Mouse (Mus musculus): ENCODE results near the gene Gnmt. TPM values are rescaled to one million over a fixed set of nuclear protein-coding genes. Genes with fewer than 3 reads are reported as not detected.

Gnmt gene
- polyA plus RNA-seq, 2 experiments: 0.78 to 1.1 TPM

DNA sequence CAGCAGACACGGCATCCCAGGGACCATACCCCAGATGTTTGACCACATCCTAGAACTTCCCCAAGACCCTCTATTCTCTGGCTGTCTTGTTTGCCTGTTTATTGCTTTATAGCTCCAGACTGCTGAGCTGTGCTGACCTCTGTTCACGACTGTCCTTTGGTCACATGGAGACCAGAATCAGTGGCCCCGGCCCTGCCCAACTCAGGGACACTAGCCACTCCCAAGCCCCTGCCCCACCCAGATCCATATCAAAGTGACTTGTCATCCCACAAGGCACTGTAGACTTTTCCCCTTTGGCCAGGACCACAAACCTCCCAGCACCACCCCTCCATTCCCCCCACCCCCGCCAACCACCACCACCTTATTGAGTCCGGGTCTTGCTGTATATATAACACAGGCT lies 29.7 kb downstream of the Gnmt start:
- H3K4me2 ChIP-seq (replicated peaks; ENCODE audit: low read depth, low read length, severe bottlenecking): no peak overlapping the region
- DNase-seq (ENCODE audit: low spot score) (no peak), ATAC-seq (ENCODE audit: low FRiP score, low read depth) (no peak)
- H3K4me3 ChIP-seq (replicated peaks; ENCODE audit: low read length): no peak overlapping the region
- no peak overlapping the region for H3K9ac ChIP-seq (ENCODE audit: low read depth, low read length, severe bottlenecking)
- H3K27me3 ChIP-seq (ENCODE audit: control insufficient read depth, insufficient read depth, low read length): no peaks in the 10 kb centered on the region
- peaks cover 18% of the 10 kb centered on the region for H3K4me1 ChIP-seq (ENCODE audit: control insufficient read depth, insufficient read depth, low read length)
- no peaks in the 10 kb centered on the region for H3K9me3 ChIP-seq (ENCODE audit: control insufficient read depth, low read length)
- WGBS: 54% methylated on average over 5 of the region's 5 CpGs
- H3K27ac ChIP-seq (replicated peaks; ENCODE audit: low read depth, low read length): no peak overlapping the region
- peaks cover 27% of the 10 kb centered on the region for H3K36me3 ChIP-seq (ENCODE audit: control insufficient read depth, insufficient read depth, low read length)
- TF ChIP-seq POLR2A (IDR thresholded peaks at IDR 0.05; ENCODE audit: borderline replicate concordance, extremely low read depth, insufficient read depth, insufficient read length): no peak

DNA sequence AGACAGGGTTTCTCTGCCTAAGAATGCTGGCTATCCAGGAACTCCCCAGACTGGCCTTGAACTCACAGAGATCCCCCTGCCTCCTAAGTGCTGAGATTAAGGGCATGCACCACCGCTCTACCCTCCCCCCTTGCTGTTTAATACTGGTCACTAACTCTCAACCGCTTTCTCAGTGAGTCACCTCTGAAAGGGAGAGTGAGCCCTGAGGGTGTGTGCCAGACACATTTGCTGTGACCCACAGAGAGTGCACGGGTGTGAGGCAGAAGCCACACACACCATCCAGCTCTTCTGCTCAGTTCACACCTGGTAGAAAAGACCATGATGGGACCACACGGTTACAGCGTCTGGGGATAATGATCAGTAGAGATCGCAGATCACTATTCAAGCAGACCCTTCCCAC lies 30.5 kb downstream of the Gnmt start:
- Histone ChIP-seq H3K4me3 (replicated peaks; ENCODE audit: low read length) (no peak overlapping the region), H3K4me2 (replicated peaks; ENCODE audit: low read depth, low read length, severe bottlenecking) (no peak overlapping the region), H3K9me3 (ENCODE audit: control insufficient read depth, low read length) (no peaks in the 10 kb centered on the region), H3K4me1 (ENCODE audit: control insufficient read depth, insufficient read depth, low read length) (peaks cover 13% of the 10 kb centered on the region), H3K36me3 (ENCODE audit: control insufficient read depth, insufficient read depth, low read length) (peaks cover 30% of the 10 kb centered on the region), H3K9ac (ENCODE audit: low read depth, low read length, severe bottlenecking) (no peak overlapping the region), H3K27me3 (ENCODE audit: control insufficient read depth, insufficient read depth, low read length) (no peaks in the 10 kb centered on the region), H3K27ac (replicated peaks; ENCODE audit: low read depth, low read length) (no peak overlapping the region)
- no peak for TF ChIP-seq POLR2A (IDR thresholded peaks at IDR 0.05; ENCODE audit: borderline replicate concordance, extremely low read depth, insufficient read depth, insufficient read length)
- ATAC-seq (ENCODE audit: low FRiP score, low read depth): no peak
- 85% methylated on average over 6 of the region's 6 CpGs for WGBS
- DNase-seq (ENCODE audit: low spot score): no peak

DNA sequence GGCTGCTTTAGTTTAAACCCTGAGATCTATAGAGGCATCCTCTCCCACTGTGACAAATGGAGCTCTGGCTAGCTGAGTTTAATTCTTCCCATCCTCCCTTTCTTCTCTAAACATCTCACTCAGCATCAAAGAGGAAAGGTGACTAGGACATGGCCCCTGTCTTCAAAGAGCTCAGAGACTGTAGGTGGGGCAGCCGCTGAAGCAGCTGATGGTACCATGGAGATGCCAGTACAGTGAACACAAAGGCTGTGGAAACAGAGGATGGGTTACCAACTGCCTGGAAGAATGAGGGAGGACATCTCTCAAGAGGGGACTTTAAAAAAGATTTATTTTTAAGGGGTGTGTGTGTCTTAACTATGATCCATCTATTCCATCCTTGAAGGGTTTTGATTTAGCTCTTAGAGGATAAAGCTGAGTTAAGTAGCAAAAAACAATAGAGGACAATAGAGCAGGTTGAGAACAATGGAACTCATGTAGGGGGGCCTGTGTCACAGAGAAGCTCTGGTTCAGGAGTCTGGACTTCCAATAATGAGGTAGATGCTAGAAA lies 34.4 kb downstream of the Gnmt start:
- no peak for ATAC-seq (ENCODE audit: low FRiP score, low read depth)
- 68% methylated on average over 1 of the region's 1 CpGs for WGBS
- no peak for DNase-seq (ENCODE audit: low spot score)
- H3K9me3 ChIP-seq (ENCODE audit: control insufficient read depth, low read length): no peaks in the 10 kb centered on the region
- no peak overlapping the region for H3K4me3 ChIP-seq (replicated peaks; ENCODE audit: low read length)
- no peak for TF ChIP-seq POLR2A (IDR thresholded peaks at IDR 0.05; ENCODE audit: borderline replicate concordance, extremely low read depth, insufficient read depth, insufficient read length)
- H3K4me1 ChIP-seq (ENCODE audit: control insufficient read depth, insufficient read depth, low read length): no peaks in the 10 kb centered on the region
- no peak overlapping the region for H3K4me2 ChIP-seq (replicated peaks; ENCODE audit: low read depth, low read length, severe bottlenecking)
- no peak overlapping the region for H3K27ac ChIP-seq (replicated peaks; ENCODE audit: low read depth, low read length)
- H3K36me3 ChIP-seq (ENCODE audit: control insufficient read depth, insufficient read depth, low read length): peaks cover 39% of the 10 kb centered on the region
- no peak overlapping the region for H3K9ac ChIP-seq (ENCODE audit: low read depth, low read length, severe bottlenecking)
- H3K27me3 ChIP-seq (ENCODE audit: control insufficient read depth, insufficient read depth, low read length): no peaks in the 10 kb centered on the region

DNA sequence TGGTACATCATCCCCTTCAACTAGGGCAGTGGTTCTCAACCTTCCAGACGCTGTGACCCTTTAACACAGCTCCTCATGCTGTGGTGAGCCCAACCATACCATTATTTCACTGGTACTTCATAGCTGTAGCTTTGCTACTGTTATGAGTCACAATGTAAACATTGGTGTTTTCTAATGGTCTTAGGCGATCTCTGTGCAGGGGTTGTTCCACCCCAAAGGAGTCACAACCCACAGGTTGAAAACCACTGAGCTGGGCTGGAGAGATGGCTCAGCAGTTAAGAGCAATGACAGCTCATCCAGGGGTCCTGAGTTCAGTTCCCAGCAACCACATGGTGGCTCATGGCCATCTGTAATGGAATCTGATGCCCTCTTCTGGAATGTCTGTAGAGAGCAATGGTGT lies 37.6 kb downstream of the Gnmt start:
- no peak overlapping the region for H3K27ac ChIP-seq (replicated peaks; ENCODE audit: low read depth, low read length)
- H3K27me3 ChIP-seq (ENCODE audit: control insufficient read depth, insufficient read depth, low read length): no peaks in the 10 kb centered on the region
- peaks cover 39% of the 10 kb centered on the region for H3K36me3 ChIP-seq (ENCODE audit: control insufficient read depth, insufficient read depth, low read length)
- DNase-seq (ENCODE audit: low spot score) (no peak), ATAC-seq (ENCODE audit: low FRiP score, low read depth) (no peak)
- no peaks in the 10 kb centered on the region for H3K4me1 ChIP-seq (ENCODE audit: control insufficient read depth, insufficient read depth, low read length)
- no peak overlapping the region for H3K9ac ChIP-seq (ENCODE audit: low read depth, low read length, severe bottlenecking)
- no peaks in the 10 kb centered on the region for H3K9me3 ChIP-seq (ENCODE audit: control insufficient read depth, low read length)
- H3K4me3 ChIP-seq (replicated peaks; ENCODE audit: low read length): no peak overlapping the region
- no peak overlapping the region for H3K4me2 ChIP-seq (replicated peaks; ENCODE audit: low read depth, low read length, severe bottlenecking)
- TF ChIP-seq POLR2A (IDR thresholded peaks at IDR 0.05; ENCODE audit: borderline replicate concordance, extremely low read depth, insufficient read depth, insufficient read length): no peak
- 96% methylated on average over 2 of the region's 2 CpGs for WGBS

DNA sequence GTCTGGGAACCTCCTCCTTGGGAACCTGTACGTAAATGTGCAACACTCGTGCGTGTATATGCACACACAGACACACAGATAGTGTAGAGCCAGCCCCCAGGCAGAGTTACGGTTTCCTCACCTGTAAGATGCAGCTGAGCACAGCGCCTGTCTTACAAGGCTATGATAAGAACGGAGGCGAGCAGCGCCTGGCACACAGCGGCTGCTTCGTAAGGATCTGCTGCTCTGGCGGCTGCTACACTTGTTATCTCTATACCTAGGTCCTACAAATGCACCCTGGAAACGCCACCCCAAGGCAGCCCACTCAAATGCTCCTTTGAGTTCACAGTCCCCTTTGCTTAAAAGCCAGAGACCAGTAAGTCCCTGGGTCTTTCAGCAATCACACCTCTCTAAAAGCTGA lies 38.3 kb downstream of the Gnmt start:
- Histone ChIP-seq H3K9ac (ENCODE audit: low read depth, low read length, severe bottlenecking) (no peak overlapping the region), H3K36me3 (ENCODE audit: control insufficient read depth, insufficient read depth, low read length) (peaks cover 46% of the 10 kb centered on the region), H3K27ac (replicated peaks; ENCODE audit: low read depth, low read length) (no peak overlapping the region), H3K4me3 (replicated peaks; ENCODE audit: low read length) (no peak overlapping the region), H3K9me3 (ENCODE audit: control insufficient read depth, low read length) (no peaks in the 10 kb centered on the region), H3K4me2 (replicated peaks; ENCODE audit: low read depth, low read length, severe bottlenecking) (no peak overlapping the region), H3K27me3 (ENCODE audit: control insufficient read depth, insufficient read depth, low read length) (no peaks in the 10 kb centered on the region), H3K4me1 (ENCODE audit: control insufficient read depth, insufficient read depth, low read length) (no peaks in the 10 kb centered on the region)
- ATAC-seq (ENCODE audit: low FRiP score, low read depth) (no peak), DNase-seq (ENCODE audit: low spot score) (no peak)
- 96% methylated on average over 12 of the region's 12 CpGs for WGBS
- no peak for TF ChIP-seq POLR2A (IDR thresholded peaks at IDR 0.05; ENCODE audit: borderline replicate concordance, extremely low read depth, insufficient read depth, insufficient read length)

DNA sequence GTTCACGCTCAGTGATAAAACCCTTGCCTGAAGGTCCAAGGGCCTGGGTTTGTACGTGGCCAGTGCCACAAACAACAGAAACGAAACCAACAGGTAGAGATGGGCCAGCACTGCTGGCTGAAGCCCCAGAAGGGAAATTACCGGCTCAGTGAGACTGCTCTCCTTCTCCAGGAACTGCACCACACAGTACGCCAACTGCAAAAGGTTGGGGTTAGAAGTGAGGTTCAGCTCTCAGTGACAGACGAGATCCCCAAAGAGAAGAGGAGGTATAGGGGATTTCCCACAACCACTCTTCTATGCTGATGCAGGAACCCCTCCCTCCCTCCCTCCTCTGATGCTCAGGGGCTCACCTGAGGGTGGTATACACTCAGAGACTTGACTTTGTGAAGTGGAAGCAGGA lies 43.1 kb downstream of the Gnmt start:
- DNase-seq (ENCODE audit: low spot score) (no peak), ATAC-seq (ENCODE audit: low FRiP score, low read depth) (no peak)
- Histone ChIP-seq H3K27me3 (ENCODE audit: control insufficient read depth, insufficient read depth, low read length) (no peaks in the 10 kb centered on the region), H3K36me3 (ENCODE audit: control insufficient read depth, insufficient read depth, low read length) (peaks cover 65% of the 10 kb centered on the region), H3K4me3 (replicated peaks; ENCODE audit: low read length) (no peak overlapping the region), H3K9me3 (ENCODE audit: control insufficient read depth, low read length) (no peaks in the 10 kb centered on the region), H3K9ac (ENCODE audit: low read depth, low read length, severe bottlenecking) (no peak overlapping the region), H3K4me1 (ENCODE audit: control insufficient read depth, insufficient read depth, low read length) (peaks cover 5% of the 10 kb centered on the region), H3K27ac (replicated peaks; ENCODE audit: low read depth, low read length) (no peak overlapping the region), H3K4me2 (replicated peaks; ENCODE audit: low read depth, low read length, severe bottlenecking) (no peak overlapping the region)
- no peak for TF ChIP-seq POLR2A (IDR thresholded peaks at IDR 0.05; ENCODE audit: borderline replicate concordance, extremely low read depth, insufficient read depth, insufficient read length)
- WGBS: 91% methylated on average over 6 of the region's 6 CpGs

Data from limb, embryonic 14.5 days (tissue).